Mouse (Mus musculus) liver, embryonic 14.5 days (tissue): ENCODE measurements around the gene B430306N03Rik. TPM values are rescaled to one million over a fixed set of nuclear protein-coding genes. Genes with fewer than 3 reads are reported as not detected.

Source experiments
- ATAC-seq: fragments of 200-750 bp; cut with Nextera tagmentation; 2 replicates; pipeline ENCODE4 v1.8.0; 2017; ENCODE audit warnings: moderate number of reproducible peaks, mild to moderate bottlenecking, moderate library complexity; ENCODE audit not compliant: insufficient read depth
- DNase-seq, 3 experiments: peaks; one replicate each; pipeline ENCODE4 v3.0.0-alpha.2; 2012 to 2013; ENCODE audit warnings: low read depth in 3 of 3, low spot score in 3 of 3
- H3K27ac ChIP-seq: fragments of 300-500 bp; sonication (generic); 2 replicates; pipeline ENCODE4 v1.5.1; 2014; ENCODE audit warnings: moderate library complexity, mild to moderate bottlenecking, control low read depth, inconsistent platforms
- H3K27me3 ChIP-seq: fragments of 300-500 bp; sonication (generic); 2 replicates; pipeline ENCODE4 v1.6.1; 2014; ENCODE audit warnings: mild to moderate bottlenecking, low read length, moderate library complexity; ENCODE audit not compliant: control insufficient read depth, insufficient read depth
- H3K36me3 ChIP-seq: fragments of 300-500 bp; sonication (generic); replicated peaks from 2 replicates; pipeline ENCODE4 v1.6.1; 2014; ENCODE audit warnings: low read depth; ENCODE audit not compliant: control insufficient read depth, insufficient read depth
- H3K4me1 ChIP-seq, 2 experiments: fragments of 200-500 bp in 1 of 2; fragments of 300-500 bp in 1 of 2; sonication (generic) in 1 of 2; replicated peaks; 2 replicates each; pipeline ENCODE4 v1.6.1; 2012 to 2014; ENCODE audit warnings: antibody characterized with exemption in 1 of 2, inconsistent platforms in 1 of 2, low read length in 1 of 2; ENCODE audit not compliant: control insufficient read depth in 2 of 2, insufficient read depth in 2 of 2
- H3K4me2 ChIP-seq: fragments of 300-500 bp; sonication (generic); 2 replicates; pipeline ENCODE4 v1.6.1; 2014; ENCODE audit warnings: low read depth, mild to moderate bottlenecking, control low read depth, moderate library complexity
- H3K4me3 ChIP-seq, 2 experiments: fragments of 200-500 bp in 1 of 2; fragments of 300-500 bp in 1 of 2; sonication (generic) in 1 of 2; 2 replicates each; pipeline ENCODE4 v1.5.1; 2012 to 2014; ENCODE audit warnings: low read depth in 2 of 2, low read length in 2 of 2, mild to moderate bottlenecking in 2 of 2, control low read depth in 1 of 2, inconsistent platforms in 1 of 2, moderate library complexity in 1 of 2; ENCODE audit not compliant: insufficient read depth in 1 of 2
- H3K9ac ChIP-seq: fragments of 300-500 bp; sonication (generic); replicated peaks from 2 replicates; pipeline ENCODE4 v1.6.1; 2014; ENCODE audit warnings: mild to moderate bottlenecking, control low read depth, moderate library complexity
- H3K9me3 ChIP-seq: fragments of 300-500 bp; sonication (generic); 2 replicates; pipeline ENCODE4 v1.6.1; 2016; ENCODE audit warnings: low read length, mixed read lengths; ENCODE audit not compliant: control insufficient read depth
- CTCF ChIP-seq: IDR thresholded peaks from 2 replicates; pipeline ENCODE4 v1.5.1; 2016; ENCODE audit warnings: antibody characterized with exemption, low read depth, control low read depth
- EP300 ChIP-seq: IDR thresholded peaks from 2 replicates; pipeline ENCODE4 v1.6.1; 2016; ENCODE audit warnings: antibody characterized with exemption, low read depth
- WGBS: fragments of 180-500 bp; shearing (Covaris S2); extraction: QIAGEN DNeasy Blood & Tissue Kit; methylation state at CpG from one replicate; pipeline ENCODE4 v1.1.7; 2014; ENCODE audit not compliant: insufficient replicate concordance; 5-methylcytosine and 5-hydroxymethylcytosine counted together
- polyA plus RNA-seq, 2 experiments: library from polyadenylated mRNA; depleted of rRNA in 1 of 2; stranded (reverse) in 1 of 2; unstranded in 1 of 2; fragments of >200 nt; fragmentation: Nextera tagmentation in 1 of 2; extraction: Ambion mirVana in 1 of 2; gene quantifications; 2 replicates each; pipeline versions ENCODE4 v1.2.1 to v1.2.3; 2012 to 2014

B430306N03Rik gene
- polyA plus RNA-seq, 2 experiments: 1.8 to 2.6 TPM

DNA sequence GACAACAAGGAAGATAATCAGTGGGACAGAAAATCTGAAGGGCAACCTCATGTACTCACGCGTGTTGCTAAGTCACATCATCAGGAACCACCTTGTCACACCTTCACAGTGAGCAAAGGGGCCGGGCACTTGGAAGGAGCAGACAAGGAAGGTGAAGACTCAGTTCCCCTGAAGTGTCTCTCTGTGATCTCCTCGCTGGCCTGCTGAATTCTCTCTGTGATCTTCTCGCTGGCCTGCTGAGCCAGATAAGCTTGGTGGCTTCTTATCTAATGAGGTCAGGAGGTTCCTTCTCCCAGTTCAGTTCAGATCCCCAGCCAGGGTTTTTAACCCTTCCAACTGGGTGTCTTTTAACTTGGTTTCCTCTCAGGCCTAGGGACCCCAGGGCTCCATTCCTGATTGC is 43.8 kb upstream of the B430306N03Rik start:
- Histone ChIP-seq H3K4me3 (peak overlapping the region; percentile 37 to 56), H3K9ac (peak overlapping the region; percentile 51), H3K36me3 (no peaks in the 10 kb centered on the region), H3K27me3 (no peaks in the 10 kb centered on the region), H3K4me2 (peak overlapping the region; percentile 59), H3K9me3 (no peaks in the 10 kb centered on the region), H3K4me1 (peaks cover 59 to 70% of the 10 kb centered on the region in 2 experiments), H3K27ac (peak overlapping the region; percentile 93)
- ATAC-seq (peak; percentile 93), DNase-seq (peak; percentile 93 to 96 (median 95))
- TF ChIP-seq EP300: peak; percentile 99
- no peak for TF ChIP-seq CTCF
- 12% methylated on average over 5 of the region's 5 CpGs for WGBS

DNA sequence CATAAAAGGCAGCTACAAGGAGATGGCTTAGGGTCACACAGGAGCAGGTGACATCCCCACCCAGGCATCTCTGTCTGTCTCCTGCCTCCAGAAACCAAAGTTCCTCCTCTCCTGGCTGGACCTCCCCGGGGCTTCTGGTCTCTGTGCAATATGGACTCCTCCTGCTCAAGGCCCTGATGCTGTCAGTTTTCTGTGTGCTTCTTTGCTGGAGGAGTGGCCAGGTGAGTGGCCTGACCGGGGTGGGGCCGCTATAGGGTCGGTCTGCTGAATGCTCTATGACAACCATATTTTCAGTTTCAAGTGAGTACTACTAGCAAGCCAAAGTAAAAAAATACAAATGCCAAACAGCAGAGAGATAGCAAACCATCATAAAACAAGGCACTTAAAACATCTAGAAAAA is 43.3 kb upstream of the B430306N03Rik start:
- Histone ChIP-seq H3K4me1 (peaks cover 54 to 66% of the 10 kb centered on the region in 2 experiments), H3K36me3 (no peaks in the 10 kb centered on the region), H3K27ac (peak overlapping the region; percentile 93), H3K4me3 (peak overlapping the region; percentile 17 to 56), H3K4me2 (peak overlapping the region; percentile 59), H3K9ac (peak overlapping the region; percentile 14), H3K27me3 (no peaks in the 10 kb centered on the region), H3K9me3 (no peaks in the 10 kb centered on the region)
- ATAC-seq (peak; percentile 48), DNase-seq (peak in 1 of 3 experiments; percentile 32)
- WGBS: 45% methylated on average over 4 of the region's 4 CpGs
- TF ChIP-seq EP300 (no peak), CTCF (no peak)

DNA sequence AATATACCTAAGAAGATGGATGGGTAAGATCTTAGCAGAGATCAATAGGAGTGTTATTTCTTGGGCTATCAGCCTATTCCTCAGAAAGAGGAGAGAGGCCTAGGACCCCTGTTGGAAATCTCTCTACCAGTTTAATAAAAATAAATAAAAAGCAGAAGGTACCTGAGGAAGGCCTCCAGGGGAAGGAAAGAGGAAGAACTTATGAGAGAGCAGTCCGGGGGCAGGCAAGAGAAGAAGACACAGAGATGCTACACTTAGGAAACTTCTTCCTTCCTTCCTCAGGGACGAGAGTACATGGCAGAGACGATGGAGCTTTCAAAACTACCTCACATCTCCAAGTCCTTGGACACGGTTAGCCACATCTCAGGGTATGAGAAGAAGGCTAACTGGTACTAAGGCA is 41.8 kb upstream of the B430306N03Rik start:
- no peaks in the 10 kb centered on the region for H3K27me3 ChIP-seq
- peak overlapping the region; percentile 60 for H3K27ac ChIP-seq
- no peak overlapping the region for H3K4me3 ChIP-seq
- no peak for DNase-seq
- no peaks in the 10 kb centered on the region for H3K36me3 ChIP-seq
- 51% methylated on average over 4 of the region's 4 CpGs for WGBS
- H3K4me2 ChIP-seq: peak overlapping the region; percentile 20; the same call in 1 of the 2 replicates
- TF ChIP-seq CTCF (no peak), EP300 (no peak)
- no peak for ATAC-seq
- H3K4me1 ChIP-seq: peaks cover 47 to 63% of the 10 kb centered on the region in 2 experiments
- H3K9me3 ChIP-seq: no peaks in the 10 kb centered on the region
- no peak overlapping the region for H3K9ac ChIP-seq

DNA sequence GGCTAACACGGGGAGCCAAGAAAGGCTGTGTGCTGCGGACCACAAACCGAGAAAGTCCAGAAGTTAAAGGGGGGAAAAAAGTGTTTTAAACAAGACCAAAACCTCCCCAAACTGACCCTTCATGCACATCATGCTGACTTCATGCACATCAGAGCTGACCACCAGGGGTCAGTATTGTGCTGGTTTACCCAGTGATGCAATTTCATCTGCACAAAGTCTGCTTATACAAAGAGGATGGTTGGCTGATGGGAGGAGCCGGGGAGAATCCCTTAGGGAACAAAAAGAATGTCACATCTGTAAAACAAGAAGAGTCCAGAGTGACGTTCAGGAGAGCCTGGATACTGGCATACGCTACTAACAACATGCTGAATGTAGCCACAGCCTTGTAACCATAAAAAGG is 41.1 kb upstream of the B430306N03Rik start:
- peaks cover 47 to 62% of the 10 kb centered on the region in 2 experiments for H3K4me1 ChIP-seq
- no peaks in the 10 kb centered on the region for H3K36me3 ChIP-seq
- H3K4me3 ChIP-seq: no peak overlapping the region
- ATAC-seq (no peak), DNase-seq (peak; percentile 75 to 78 (median 77))
- no peaks in the 10 kb centered on the region for H3K27me3 ChIP-seq
- no peak overlapping the region for H3K4me2 ChIP-seq
- H3K9me3 ChIP-seq: no peaks in the 10 kb centered on the region
- TF ChIP-seq CTCF (peak; percentile 94), EP300 (no peak)
- H3K27ac ChIP-seq: no peak overlapping the region; the same call in 1 of the 2 replicates
- 20% methylated on average over 6 of the region's 6 CpGs for whole genome bisulfite sequencing
- no peak overlapping the region for H3K9ac ChIP-seq

DNA sequence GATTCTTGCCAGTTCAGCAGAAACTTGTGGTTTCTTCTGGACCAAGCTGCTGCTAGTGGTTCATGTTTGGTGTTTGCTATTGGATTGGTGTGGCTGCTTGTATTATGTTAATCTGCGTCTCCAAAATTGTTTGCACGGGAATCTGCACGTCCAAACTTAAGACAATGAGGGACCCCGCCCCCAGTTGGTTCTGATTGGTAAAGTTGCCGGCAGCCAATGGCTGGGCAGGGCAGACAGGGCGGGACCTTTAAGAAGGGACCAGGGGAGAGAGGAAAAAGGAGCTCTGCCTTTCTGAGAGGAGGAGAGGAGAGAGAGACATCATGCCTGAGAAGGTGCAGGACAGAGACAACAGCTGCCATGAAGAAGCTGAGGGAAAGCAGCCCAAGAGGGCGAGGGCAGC is 40.2 kb upstream of the B430306N03Rik start:
- Histone ChIP-seq H3K27ac (no peak overlapping the region), H3K4me3 (no peak overlapping the region), H3K4me1 (peaks cover 43 to 61% of the 10 kb centered on the region in 2 experiments), H3K9ac (no peak overlapping the region), H3K36me3 (no peaks in the 10 kb centered on the region), H3K27me3 (no peaks in the 10 kb centered on the region), H3K9me3 (no peaks in the 10 kb centered on the region), H3K4me2 (peak overlapping the region; percentile 6; the same call in 1 of the 2 replicates)
- DNase-seq: no peak
- ATAC-seq: no peak
- 25% methylated on average over 7 of the region's 7 CpGs for WGBS
- no peak for TF ChIP-seq EP300
- no peak for TF ChIP-seq CTCF

DNA sequence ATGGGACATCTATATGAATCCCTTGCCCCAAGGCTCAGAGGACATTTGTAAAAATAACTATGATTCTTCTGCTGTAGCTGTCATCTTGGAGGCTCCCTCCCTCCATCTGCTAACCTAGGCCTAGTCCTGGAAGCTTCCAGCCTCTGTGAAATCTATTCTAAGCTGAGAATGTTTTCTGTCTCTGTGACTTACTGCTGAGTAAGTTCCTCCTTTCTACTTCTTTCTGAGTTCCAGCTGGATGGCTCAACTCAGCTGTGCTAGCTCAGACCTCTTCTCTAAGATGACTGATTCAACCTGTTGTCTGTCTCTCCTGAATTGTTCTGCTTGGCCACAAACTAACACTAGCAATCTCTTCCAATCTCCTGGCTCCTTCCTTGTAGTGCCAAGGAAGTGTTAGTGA is 37.6 kb upstream of the B430306N03Rik start:
- ATAC-seq (no peak), DNase-seq (no peak)
- Histone ChIP-seq H3K9ac (no peak overlapping the region), H3K9me3 (no peaks in the 10 kb centered on the region), H3K27me3 (no peaks in the 10 kb centered on the region), H3K36me3 (no peaks in the 10 kb centered on the region), H3K27ac (no peak overlapping the region), H3K4me2 (no peak overlapping the region), H3K4me1 (peaks cover 29 to 53% of the 10 kb centered on the region in 2 experiments), H3K4me3 (no peak overlapping the region)
- TF ChIP-seq CTCF: no peak
- TF ChIP-seq EP300: no peak
